29 mouse cellular contexts compared by ENCODE assay signal in genomic region chr14:71642536-71642935, GRCm38 (mm10).
"Had no signal": no experiment of that assay in that cellular context is flagged by ENCODE, and none has a peak within 500 bp of the region (broad histone marks: within the 10 kb centered on the region; RNA-seq: fewer than 3 reads in every experiment).

No protein-coding gene starts in this region.

- H3K27ac ChIP-seq: embryonic facial prominence, embryonic 10.5 days; embryonic facial prominence, embryonic 12.5 days; embryonic facial prominence, embryonic 13.5 days; embryonic facial prominence, embryonic 15.5 days; forebrain, embryonic 10.5 days; forebrain, embryonic 12.5 days; forebrain, embryonic 13.5 days; forebrain, embryonic 15.5 days; gastrocnemius, adult 2 months; heart, adult 2 months had no signal

- H3K4me2 ChIP-seq: embryonic facial prominence, embryonic 12.5 days; embryonic facial prominence, embryonic 13.5 days; embryonic facial prominence, embryonic 15.5 days; forebrain, embryonic 12.5 days; forebrain, embryonic 13.5 days; forebrain, embryonic 15.5 days had no signal

- H3K9ac ChIP-seq: embryonic facial prominence, embryonic 12.5 days; embryonic facial prominence, embryonic 13.5 days; embryonic facial prominence, embryonic 15.5 days; forebrain, embryonic 12.5 days; forebrain, embryonic 13.5 days; forebrain, embryonic 15.5 days; forebrain, postnatal 0 days had no signal

- DNase-seq: cerebellum, adult 2 months; cerebellum, adult 8-10 months; cerebellum, adult 9-10 months; cerebellum, adult 9-11 months; cerebellum, postnatal 10 days; cerebellum, postnatal 14 days; cerebellum, postnatal 25 days; cerebellum, postnatal 36 days; embryo, embryonic 11 days; forebrain, postnatal 0 days; gastrocnemius, adult 2 months; gastrocnemius, postnatal 10 days; gastrocnemius, postnatal 14 days; gastrocnemius, postnatal 25 days; gastrocnemius, postnatal 36 days; heart, adult 11 months; heart, adult 18-20 months; heart, adult 2 months had no signal

- H3K4me1 ChIP-seq: embryonic facial prominence, embryonic 10.5 days; embryonic facial prominence, embryonic 12.5 days; embryonic facial prominence, embryonic 13.5 days; embryonic facial prominence, embryonic 15.5 days; forebrain, embryonic 10.5 days; forebrain, embryonic 12.5 days; forebrain, embryonic 13.5 days; forebrain, embryonic 15.5 days had no signal

- ATAC-seq: forebrain, embryonic 13.5 days; forebrain, embryonic 14.5 days; forebrain, embryonic 15.5 days; forebrain, embryonic 16.5 days; forebrain, postnatal 0 days had no signal

- H3K9me3 ChIP-seq: embryonic facial prominence, embryonic 10.5 days; embryonic facial prominence, embryonic 12.5 days; embryonic facial prominence, embryonic 13.5 days; embryonic facial prominence, embryonic 15.5 days; forebrain, embryonic 10.5 days; forebrain, embryonic 12.5 days; forebrain, embryonic 13.5 days; forebrain, embryonic 15.5 days had no signal

- H3K27me3 ChIP-seq: embryonic facial prominence, embryonic 12.5 days; embryonic facial prominence, embryonic 13.5 days; embryonic facial prominence, embryonic 15.5 days; forebrain, embryonic 12.5 days; forebrain, embryonic 13.5 days; forebrain, embryonic 15.5 days had no signal

- H3K36me3 ChIP-seq: embryonic facial prominence, embryonic 10.5 days; embryonic facial prominence, embryonic 12.5 days; embryonic facial prominence, embryonic 13.5 days; embryonic facial prominence, embryonic 15.5 days; forebrain, embryonic 10.5 days; forebrain, embryonic 12.5 days; forebrain, embryonic 15.5 days had no signal

- H3K4me3 ChIP-seq: embryonic facial prominence, embryonic 10.5 days; embryonic facial prominence, embryonic 12.5 days; embryonic facial prominence, embryonic 13.5 days; embryonic facial prominence, embryonic 15.5 days; erythroblast, embryonic 14.5 days; forebrain, embryonic 10.5 days; forebrain, embryonic 12.5 days; forebrain, embryonic 13.5 days; forebrain, embryonic 15.5 days; gastrocnemius, adult 2 months; heart, adult 2 months had no signal
